Mouse (Mus musculus) ZHBTc4 (cell line): ENCODE results near the gene Lmnb2.

Experiments used
- DNase-seq: peaks from one replicate; pipeline ENCODE4 v3.0.0-alpha.2; 2011; ENCODE audit warnings: low read depth, low spot score

The Lmnb2 gene

GRCm38 (mm10) chr10:80946684-80947437 is 28.8 kb upstream of the Lmnb2 start:
- peak; percentile 87 for DNase-seq

GRCm38 (mm10) chr10:80944231-80944630 is 26.2 kb upstream of the Lmnb2 start:
- no peak for DNase-seq

- DNase-seq = no peak
Measured at GRCm38 (mm10) chr10:80943701-80944100, 25.7 kb upstream of the Lmnb2 start.

GRCm38 (mm10) chr10:80942919-80943318 is 24.9 kb upstream of the Lmnb2 start:
- no peak for DNase-seq

- DNase-seq = no peak
Measured at GRCm38 (mm10) chr10:80940988-80941347, 22.9 kb upstream of the Lmnb2 start.

- peak; percentile 85 for DNase-seq
Measured at GRCm38 (mm10) chr10:80940320-80940987, 22.4 kb upstream of the Lmnb2 start.

GRCm38 (mm10) chr10:80939671-80940070 is 21.6 kb upstream of the Lmnb2 start:
- peak; percentile 96 for DNase-seq

GRCm38 (mm10) chr10:80938831-80939550 is 20.9 kb upstream of the Lmnb2 start:
- peak; percentile 59 for DNase-seq

GRCm38 (mm10) chr10:80937646-80938045 is 19.6 kb upstream of the Lmnb2 start:
- no peak for DNase-seq

GRCm38 (mm10) chr10:80936810-80937164 is 18.7 kb upstream of the Lmnb2 start:
- DNase-seq = no peak

GRCm38 (mm10) chr10:80936135-80936809 is 18.2 kb upstream of the Lmnb2 start:
- no peak for DNase-seq

GRCm38 (mm10) chr10:80935698-80936097 is 17.7 kb upstream of the Lmnb2 start:
- no peak for DNase-seq

GRCm38 (mm10) chr10:80935241-80935640 is 17.2 kb upstream of the Lmnb2 start:
- DNase-seq = no peak

- no peak for DNase-seq
Measured at GRCm38 (mm10) chr10:80934136-80934985, 16.3 kb upstream of the Lmnb2 start.

GRCm38 (mm10) chr10:80933421-80933979 is 15.5 kb upstream of the Lmnb2 start:
- DNase-seq = peak; percentile 77

GRCm38 (mm10) chr10:80932700-80933420 is 14.8 kb upstream of the Lmnb2 start:
- no peak for DNase-seq

- DNase-seq = peak; percentile 79
Measured at GRCm38 (mm10) chr10:80932206-80932605, 14.2 kb upstream of the Lmnb2 start.

GRCm38 (mm10) chr10:80931695-80932094 is 13.7 kb upstream of the Lmnb2 start:
- DNase-seq = peak; percentile 86

- DNase-seq = no peak
Measured at GRCm38 (mm10) chr10:80931153-80931671, 13.2 kb upstream of the Lmnb2 start.
